Mouse (Mus musculus) frontal cortex, postnatal 25 days (tissue): ENCODE results near the gene Homer2.

Experiments
- DNase-seq, 2 experiments: peaks; one replicate each; pipeline ENCODE4 v3.0.0; 2022; ENCODE audit warnings: low spot score in 2 of 2

The Homer2 gene

DNA sequence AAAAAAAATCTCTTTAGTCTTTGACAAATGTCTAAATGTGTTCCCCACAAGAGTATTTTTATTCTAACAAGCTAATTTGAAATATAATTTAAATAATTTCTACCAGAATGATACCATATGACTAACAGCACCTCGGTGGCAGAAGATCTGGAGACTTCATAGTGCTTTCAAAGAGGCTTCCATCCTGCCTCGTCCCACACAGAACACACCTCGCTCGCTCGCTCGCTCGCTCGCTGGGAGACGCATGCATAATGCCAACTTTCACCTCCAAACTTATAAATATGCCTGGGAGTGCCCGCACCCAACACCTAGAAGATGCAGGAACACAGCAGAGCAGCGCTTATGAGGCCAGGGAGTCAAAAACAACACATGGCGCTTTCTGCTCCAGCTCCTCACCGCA, 9.0 kb downstream of the Homer2 start:
- no peak for DNase-seq

DNA sequence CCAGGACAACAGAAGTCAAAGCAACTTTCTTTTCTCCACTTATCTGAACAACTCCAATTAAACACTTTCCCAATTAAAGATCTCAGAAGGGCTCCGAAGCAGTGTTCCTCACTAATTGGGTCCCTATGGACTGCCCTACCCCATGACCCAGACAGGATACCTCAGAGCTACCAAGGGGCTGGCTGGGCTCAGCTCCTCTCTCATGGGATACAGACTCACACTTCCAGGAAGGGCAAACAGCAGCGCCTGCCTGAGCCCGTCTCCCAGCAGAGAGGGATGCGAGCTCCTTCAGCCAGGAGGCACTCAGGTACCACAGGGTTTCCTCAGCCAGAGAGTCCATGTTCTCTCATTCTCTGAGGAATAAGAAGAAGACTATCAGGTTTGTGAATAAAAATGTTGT, 9.4 kb downstream of the Homer2 start:
- DNase-seq: no peak

DNA sequence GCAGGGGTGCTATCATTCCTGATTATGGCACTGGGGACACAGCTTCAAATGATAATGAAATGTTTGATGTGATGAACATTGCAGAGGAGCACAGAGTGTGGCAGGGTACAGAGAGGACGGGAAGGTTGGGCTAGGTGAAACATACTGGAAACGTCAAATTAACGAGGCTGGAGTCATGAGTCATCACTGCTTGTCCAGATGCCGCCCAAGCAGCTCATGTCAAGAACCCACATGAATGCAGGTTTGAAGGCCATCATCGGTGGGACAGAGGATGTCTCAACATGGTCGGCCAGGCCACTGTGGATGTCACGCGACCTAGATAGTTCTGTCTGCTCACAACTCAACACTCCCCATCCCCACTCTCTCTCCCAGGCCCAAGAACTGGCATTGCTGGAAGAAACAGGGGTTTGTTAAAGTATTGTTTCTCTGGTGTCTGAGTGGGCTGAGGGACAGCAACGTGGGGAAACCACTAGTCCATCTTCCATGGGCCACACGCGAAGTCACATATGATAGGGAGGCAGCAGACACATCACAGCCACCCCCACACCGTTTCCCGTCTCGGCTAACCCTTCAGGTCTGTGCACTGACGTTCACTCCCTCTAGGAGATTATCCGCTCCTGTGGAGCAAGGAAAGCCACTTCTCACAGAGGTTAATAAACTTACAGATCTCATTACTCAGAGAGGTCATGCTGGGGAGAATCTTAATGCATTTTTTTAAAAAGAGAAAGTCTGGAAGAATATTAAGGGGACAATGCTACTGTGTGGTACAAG, 11.4 kb downstream of the Homer2 start:
- no peak for DNase-seq

DNA sequence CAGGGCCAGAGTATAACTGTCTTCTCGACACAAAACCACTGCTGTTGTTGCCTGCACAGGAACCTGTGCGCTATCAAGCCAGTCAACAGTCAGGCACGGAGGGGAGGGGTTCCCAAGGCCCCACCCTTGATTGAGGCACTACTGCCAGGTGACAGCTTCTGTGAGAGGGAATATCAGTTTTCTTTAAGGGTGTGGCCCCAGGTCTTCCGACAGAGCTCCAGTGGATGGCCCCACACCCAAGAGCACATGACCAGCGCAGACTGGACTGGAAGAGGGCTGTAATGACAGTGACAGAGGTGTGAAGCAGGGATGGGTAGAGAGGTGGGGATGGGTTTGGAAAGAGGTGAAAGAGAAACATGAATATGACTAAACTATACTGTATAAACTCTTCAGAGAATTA, 16.3 kb downstream of the Homer2 start:
- no peak for DNase-seq

DNA sequence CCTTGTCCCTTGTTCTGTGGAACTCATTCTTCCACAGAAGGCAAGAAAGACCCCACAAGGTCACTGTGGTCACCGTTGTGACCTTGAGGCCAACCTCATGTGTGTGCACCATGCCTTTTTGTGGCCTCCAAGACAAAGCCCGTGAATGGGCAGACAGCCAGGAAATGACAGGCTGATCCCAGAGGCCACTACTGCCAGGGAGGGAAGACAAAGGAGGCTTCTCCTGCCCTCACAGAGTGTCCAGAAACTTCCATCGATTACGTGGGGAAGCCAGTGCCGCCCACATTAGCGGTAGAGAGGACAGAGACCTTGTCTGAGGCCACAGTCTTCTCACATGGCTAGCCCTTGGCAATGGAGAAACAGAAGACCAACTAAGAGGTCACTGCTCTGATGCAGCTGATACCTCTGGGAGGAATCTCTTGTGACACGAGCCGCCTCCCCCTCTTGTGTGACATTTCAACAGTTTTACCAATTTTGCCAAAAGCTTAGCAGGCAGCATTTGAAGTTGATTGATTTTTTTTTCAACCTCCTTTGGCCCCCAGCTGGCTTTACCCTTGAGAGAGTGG, 18.1 kb downstream of the Homer2 start:
- no peak for DNase-seq

DNA sequence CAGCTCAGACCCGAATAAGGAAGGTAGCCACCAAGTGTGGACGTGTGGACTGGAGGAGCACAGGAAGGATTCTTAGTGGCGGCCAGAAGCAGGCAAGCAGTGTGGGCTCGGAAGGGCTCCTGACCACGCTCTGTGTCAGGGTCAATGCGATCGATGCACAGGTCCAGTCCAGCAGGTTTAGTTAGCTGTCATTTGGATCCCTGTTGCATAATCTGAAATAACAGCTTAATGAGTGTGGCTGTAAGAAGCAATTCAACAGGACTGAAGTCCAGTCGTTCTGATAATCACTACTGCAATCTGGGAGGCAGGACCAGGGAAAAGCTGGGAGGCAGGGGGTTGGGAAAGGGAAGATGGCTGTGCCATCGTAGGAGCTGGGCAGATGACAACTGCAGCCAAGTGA, 18.9 kb downstream of the Homer2 start:
- no peak for DNase-seq

DNA sequence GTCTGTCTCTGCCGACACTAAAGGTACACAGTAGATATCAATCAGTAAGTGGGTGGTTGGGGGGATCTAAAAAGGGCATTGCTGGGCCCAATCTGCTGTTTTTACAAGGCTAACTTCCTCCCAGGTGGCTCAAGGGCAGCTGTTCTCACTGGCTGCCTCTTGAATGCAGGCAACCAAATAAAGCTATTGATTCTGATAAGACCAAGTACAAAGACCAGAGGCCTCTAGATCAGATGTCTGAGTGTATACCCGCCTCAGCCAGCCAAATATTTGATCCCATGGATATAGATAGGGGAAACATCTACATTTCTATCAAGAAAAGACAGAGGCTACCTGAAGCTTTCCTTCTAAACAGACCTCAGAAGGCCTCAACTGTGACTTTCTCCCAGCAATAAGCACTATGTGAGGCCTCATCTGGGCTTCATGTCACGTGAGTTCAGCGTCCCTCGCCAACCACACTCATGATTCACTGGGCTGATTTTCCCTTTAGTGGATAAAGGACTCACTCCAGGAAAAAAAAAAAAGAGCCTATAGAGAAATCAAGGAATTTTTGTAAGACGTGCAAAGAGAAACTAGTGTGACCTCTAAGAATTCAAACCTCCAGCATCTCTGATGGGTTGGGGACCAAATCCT, 19.5 kb downstream of the Homer2 start:
- no peak for DNase-seq

DNA sequence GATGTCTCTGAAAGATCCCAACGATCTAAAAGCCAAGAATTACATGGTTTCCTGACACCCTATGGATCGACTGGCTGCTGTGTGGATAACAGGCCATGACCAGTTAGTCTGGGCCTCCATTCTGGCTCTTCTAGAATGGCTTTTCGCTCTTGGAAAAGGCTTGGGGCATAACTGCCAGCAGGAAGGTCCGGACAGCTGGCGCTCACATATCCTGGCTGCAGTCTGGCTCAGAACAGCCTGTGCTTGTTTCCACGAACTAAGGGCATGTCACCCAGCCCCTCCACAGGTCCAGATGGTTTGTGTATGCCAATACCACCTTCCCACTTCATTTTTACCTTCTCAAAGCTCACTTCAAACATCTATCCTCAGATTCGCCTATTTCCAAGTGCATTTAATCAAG, 22.0 kb downstream of the Homer2 start:
- no peak for DNase-seq

DNA sequence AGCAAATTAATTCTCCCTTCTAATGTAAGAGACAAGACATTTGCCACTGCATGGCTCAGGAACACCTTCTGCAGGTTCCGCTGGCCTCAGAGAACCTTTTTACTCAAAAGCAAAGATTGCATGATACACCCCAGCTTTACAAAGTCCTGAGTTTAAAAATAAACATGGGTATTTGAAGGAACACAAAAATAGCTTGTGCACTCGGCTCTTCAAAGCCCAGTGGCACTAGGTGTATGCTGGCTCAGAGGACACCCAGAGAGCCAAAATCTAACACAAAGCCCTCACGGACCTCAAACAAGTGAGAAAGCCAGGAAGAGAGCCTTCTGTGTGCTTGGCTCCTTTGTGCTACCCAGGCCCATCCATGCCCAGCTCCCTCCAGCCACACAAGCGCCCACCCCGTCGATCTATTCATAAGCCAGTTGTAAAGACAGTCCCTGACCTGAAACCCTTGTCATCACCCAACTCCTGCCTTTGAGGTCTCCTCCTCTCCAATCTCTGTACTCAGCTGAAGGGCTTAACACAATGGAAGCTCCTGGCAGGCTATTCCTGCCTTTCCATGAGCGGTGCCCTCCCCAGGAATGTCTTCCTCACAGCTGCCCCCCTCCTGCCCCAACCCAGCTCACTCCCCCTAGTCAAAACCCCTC, 23.4 kb downstream of the Homer2 start:
- no peak for DNase-seq

DNA sequence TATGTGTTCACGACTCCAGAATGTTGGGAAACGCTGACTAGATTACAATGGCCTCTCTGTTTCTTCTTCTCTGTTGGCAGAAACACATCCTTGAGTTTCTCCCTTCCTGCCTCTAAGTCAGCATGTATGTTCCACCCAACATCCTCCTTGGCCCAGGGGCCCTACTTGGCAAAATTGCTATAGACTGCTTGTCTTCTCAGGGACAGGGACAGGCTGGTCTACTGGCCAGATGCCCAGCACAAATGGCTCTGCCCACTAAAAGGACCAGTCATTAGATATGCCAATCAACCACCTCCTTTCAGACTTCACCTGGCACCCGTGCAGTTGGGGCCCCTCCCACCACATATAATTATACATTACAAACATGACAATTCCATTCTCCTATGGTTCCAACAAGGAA, 25.9 kb downstream of the Homer2 start:
- DNase-seq: no peak

DNA sequence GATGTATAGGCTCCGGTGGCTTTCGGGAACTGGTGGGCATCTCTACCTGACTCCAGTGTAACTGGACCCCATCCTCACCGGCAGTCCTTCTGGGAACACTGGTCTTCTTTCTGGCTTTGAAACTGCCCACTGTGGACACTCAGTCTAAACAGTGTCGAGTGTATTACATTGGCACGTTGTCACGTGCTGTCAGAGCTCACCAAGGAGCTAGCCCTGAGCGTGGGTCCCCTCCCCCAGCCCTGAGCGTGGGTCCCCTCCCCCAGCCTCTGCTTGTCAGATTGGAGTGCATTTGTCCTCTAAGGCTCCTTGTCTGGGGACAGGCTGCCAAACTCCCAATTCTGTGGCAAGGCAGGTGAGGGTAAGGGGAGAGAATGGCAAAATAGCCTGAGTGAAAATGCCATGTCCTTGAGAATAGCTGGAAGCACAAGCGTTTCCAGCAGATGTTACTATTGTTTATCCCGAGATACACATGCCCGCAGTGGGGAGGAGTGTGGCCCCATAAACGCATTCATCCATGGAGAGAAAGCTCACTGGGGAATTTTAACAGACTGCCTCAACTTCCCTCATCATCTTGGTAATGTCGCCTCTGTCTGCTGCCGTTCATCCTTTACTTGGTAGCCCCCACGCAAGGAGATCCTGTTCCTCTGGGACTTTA, 33.8 kb downstream of the Homer2 start:
- DNase-seq: no peak

DNA sequence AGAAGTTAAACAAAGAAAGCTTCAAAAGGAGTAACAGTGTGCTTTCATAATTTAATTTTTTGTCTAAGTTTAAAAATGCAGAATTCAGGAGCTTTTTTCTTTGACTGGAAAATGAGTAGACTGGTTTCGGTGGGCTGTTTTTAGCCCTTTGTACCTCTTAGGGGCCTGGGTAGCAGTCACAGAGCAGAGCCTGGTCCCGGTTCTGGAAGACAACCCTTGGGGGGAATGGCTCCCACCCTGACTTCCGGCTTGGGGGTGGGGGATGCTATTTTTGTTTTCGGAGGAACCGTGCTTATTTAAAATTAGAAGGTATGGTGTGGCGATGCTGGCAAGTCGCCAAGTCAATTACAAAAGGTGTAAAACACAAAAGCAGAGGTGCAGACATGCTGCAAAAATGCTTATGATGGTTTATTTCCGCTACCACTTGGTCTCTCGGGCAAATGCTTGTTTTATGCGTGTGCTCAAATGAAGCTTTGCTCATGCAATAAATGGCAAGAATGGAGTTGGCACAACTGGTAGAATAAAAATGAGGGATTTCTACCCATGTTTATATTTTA, 34.5 kb downstream of the Homer2 start:
- DNase-seq: no peak

DNA sequence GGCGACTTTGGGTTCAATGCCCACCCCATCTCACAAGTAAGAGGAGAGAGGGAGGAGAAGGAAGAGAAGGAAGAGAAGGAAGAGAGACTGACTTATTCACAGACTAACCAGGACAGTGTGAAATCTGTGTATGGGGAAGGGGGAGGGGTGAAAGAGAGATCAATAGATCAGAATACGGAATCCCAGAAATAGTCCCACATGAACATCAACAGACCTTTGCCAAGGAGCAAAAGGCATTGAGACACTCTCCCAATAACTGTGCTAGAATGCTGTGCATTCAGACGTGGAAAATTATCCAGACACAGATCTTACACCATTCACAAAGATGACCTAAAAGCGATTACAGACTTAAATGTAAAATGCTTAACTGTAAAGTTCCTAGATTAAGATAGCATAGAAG, 40.2 kb downstream of the Homer2 start:
- no peak for DNase-seq

DNA sequence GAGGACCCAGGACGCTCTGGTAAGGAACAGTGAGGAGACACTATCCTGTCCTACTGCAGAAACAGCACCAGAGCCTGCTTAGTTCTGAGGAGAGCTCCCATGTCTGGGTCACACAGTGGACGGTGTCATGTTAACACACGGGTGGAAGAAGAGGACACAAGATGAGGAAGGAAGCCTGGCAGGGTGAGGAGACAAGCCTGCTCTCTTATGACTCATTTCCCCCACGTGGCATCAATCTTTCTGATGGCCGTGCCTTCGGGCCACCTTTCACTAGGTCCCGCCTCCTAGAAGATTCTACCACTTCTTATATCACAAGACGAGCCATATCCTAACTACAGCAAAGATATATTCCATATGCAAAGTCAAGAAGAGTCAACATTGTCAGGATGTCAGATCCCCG, 40.7 kb downstream of the Homer2 start:
- no peak for DNase-seq

DNA sequence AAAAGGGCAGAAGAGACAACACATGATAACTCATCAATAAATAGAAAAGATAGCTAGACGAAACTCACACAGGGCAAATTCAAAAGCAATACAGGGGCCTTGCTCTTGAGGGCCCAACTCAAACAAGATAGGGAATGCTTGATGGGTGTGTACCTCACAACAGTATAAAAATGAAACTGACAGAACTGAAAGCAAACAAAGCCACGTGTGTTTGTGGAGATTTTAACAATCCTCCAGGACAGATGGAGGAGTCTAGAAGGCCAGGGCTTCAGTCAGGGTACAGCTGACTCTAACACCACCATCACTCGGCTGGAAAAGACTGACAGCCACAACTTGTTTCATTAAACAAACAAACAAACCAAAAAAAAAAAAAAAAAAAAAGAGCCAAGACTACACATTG, 44.3 kb downstream of the Homer2 start:
- DNase-seq: no peak

DNA sequence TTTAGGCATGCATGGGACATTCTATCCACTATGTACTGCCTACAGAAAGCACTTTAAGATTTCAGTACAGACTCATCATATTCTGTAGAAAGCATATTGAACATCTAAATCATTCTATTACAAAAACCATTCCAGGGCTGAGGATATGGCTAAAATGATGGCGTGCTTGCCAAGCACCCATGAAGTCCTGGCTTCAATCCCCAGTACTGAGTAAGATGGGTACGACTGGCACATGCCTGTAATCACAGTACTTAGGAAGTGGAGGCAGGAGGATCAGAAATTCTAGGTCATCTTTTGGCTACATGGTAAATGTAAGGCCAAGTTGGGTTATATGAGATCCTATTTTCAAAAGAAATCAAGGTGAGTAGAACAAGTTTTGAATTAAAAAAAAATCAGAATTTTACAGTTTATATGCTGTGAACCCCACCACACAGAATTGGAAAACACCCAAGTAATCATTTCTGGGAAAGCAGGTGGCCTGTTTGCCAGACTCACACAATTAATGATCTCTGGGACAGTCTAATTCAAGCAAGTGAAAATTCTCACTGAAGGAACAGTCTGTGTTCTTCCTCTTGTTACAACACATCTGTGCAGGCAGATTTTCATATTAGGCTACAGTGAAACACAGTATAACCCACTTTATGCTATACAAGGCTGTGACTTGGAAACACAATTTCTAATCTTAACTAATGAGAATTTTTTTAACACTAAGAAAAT, 49.5 kb downstream of the Homer2 start:
- DNase-seq: no peak

DNA sequence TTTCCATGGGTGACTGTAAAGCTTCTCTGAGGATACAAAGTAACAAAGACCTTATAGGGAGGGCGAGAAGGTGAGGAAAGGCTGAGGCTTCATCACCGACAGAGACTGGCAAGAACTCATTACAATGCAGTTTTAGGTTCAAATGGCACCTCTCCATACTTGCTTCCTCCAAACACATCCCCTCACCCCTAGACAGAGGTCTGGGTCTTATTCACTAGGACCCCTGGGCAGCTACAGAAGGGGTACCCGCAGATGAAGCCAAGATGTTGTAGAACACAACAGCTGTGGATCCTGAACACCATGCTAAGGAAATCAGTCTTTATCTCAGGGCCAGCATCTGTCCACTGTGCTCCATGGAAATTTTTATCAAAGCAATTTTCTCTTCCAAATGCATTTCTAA, 50.3 kb downstream of the Homer2 start:
- no peak for DNase-seq

DNA sequence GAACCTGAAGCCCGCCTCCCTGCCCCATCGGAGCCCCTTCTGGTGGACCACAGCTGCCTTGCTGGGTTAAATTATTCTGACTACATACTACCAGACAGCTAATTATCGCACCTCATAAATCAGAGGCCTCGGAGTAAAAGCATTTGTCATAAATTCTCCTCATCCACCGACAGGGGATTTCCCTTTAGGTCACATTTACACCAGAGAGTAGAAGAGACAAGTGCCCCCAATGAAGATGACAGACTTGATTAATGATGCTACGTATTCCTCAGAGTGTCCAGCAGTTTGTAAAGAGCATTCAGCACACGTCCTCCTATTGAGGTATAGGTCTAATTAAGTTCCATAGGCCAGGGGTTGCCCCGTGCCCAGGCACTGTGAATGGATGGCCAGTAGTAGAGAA, 50.7 kb downstream of the Homer2 start:
- no peak for DNase-seq

DNA sequence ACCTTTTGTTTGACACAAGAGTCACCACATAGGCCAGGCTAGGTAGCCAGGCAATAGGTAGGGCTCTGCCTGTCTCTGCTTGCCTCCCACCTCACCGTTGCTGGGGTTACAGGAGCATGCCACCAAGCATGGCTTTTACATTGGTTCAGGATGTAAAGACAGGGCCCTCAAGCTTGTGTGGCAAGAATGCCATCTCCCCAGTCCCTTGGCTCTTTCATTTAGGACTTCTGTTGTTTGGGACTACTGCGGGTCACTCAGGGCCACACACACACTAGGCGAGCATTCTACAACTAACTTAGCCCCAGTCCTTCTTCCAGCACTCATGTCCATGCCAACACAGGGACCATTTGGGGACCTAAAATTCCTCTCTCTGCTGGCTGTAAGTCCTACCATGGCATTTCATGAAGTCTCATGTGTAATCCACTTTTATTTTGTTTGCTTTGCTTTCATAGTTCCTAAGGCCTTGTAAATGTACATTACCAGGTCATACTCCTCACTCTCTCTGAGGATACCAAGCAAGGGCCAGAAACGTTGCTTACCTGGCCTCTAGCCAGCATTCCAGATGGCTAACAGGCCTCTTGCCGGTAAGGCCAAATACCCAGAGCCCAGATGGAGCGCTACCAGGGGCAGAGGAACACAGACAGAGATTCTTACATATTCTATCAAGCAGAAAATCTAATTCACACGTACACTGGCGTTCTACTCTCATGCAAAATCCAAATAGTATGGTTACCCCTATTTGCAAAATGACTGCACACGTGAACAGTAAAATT, 52.2 kb downstream of the Homer2 start:
- DNase-seq: no peak

DNA sequence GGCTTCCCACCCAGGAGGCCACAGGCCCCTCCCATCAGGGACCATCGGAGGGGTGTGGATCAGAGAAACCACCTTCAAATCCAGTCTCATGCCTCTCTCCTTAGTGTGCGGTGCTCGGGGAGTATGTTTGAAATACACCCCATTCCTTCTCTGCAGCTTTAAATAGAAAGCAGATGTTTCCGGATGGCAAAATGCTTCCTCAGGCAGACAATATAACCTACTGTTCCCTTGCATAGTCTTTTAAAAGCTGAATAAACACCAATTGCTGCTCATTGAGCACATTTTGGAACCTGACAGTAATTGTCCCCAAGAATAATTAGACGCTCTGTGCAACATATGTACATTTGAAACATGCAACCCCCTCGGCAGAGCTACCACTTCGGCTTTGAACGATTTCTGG, 53.3 kb downstream of the Homer2 start:
- no peak for DNase-seq

DNA sequence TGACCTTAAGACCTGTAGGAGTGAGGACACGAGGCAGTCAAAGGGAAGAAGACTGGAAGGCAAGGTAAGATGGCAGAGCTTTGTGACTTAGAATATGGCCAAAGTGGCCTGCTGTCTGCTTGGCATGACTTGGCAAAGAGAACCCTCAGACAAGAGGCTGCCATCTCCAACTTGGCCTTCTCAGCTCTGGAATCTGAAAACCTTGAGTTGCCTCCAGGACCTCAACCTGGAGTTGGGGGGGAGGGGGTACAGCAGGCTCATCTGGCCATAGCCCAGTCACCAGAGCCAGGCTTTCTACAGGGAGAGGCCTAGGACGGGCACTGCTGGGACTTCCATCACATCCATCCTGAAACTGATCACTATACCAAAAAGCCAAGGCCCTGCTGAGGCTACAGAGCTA, 55.0 kb downstream of the Homer2 start:
- no peak for DNase-seq
